Mouse (Mus musculus) hindbrain, embryonic 13.5 days (tissue): ENCODE data around the gene Il17rc. TPM values are rescaled to one million over a fixed set of nuclear protein-coding genes. Genes with fewer than 3 reads are reported as not detected.

Experiments
- ATAC-seq: fragments of 200-750 bp; cut with Nextera tagmentation; 2 replicates; pipeline ENCODE4 v1.8.0; 2017; ENCODE audit warnings: moderate TSS enrichment; ENCODE audit not compliant: low FRiP score
- H3K27ac ChIP-seq: fragments of 300-500 bp; sonication (generic); 2 replicates; pipeline ENCODE4 v1.5.1; 2015; ENCODE audit warnings: inconsistent platforms, mild to moderate bottlenecking, moderate library complexity
- H3K27me3 ChIP-seq: fragments of 300-500 bp; sonication (generic); 2 replicates; pipeline ENCODE4 v1.6.1; 2015; ENCODE audit warnings: mild to moderate bottlenecking, inconsistent platforms
- H3K36me3 ChIP-seq: fragments of 300-500 bp; sonication (generic); 2 replicates; pipeline ENCODE4 v1.6.1; 2015; ENCODE audit warnings: mild to moderate bottlenecking, inconsistent platforms
- H3K4me1 ChIP-seq: fragments of 300-500 bp; sonication (generic); replicated peaks from 2 replicates; pipeline ENCODE4 v1.6.1; 2015; ENCODE audit warnings: inconsistent platforms
- H3K4me2 ChIP-seq: fragments of 300-500 bp; sonication (generic); 2 replicates; pipeline ENCODE4 v1.6.1; 2015; ENCODE audit warnings: inconsistent platforms, mild to moderate bottlenecking, moderate library complexity
- H3K4me3 ChIP-seq: fragments of 300-500 bp; sonication (generic); 2 replicates; pipeline ENCODE4 v1.5.1; 2015; ENCODE audit warnings: mild to moderate bottlenecking, inconsistent platforms
- H3K9ac ChIP-seq: fragments of 300-500 bp; sonication (generic); 2 replicates; pipeline ENCODE4 v1.6.1; 2015; ENCODE audit warnings: mild to moderate bottlenecking, inconsistent platforms
- H3K9me3 ChIP-seq: fragments of 300-500 bp; sonication (generic); 2 replicates; pipeline ENCODE4 v1.6.1; 2016; ENCODE audit warnings: inconsistent platforms
- WGBS: fragments of 180-500 bp; shearing (Covaris S2); methylation state at CpG from one replicate; pipeline ENCODE4 v1.1.7; 2015; 5-methylcytosine and 5-hydroxymethylcytosine counted together
- polyA plus RNA-seq: library from polyadenylated mRNA; unstranded; fragments of >200 nt; fragmentation: Nextera tagmentation; extraction: Ambion mirVana; gene quantifications from 2 replicates; pipeline ENCODE4 v1.2.1, GENCODE M21; 2015

The Il17rc gene
- polyA plus RNA-seq, 1 experiment from 2014 or later, result 2.0 TPM

DNA sequence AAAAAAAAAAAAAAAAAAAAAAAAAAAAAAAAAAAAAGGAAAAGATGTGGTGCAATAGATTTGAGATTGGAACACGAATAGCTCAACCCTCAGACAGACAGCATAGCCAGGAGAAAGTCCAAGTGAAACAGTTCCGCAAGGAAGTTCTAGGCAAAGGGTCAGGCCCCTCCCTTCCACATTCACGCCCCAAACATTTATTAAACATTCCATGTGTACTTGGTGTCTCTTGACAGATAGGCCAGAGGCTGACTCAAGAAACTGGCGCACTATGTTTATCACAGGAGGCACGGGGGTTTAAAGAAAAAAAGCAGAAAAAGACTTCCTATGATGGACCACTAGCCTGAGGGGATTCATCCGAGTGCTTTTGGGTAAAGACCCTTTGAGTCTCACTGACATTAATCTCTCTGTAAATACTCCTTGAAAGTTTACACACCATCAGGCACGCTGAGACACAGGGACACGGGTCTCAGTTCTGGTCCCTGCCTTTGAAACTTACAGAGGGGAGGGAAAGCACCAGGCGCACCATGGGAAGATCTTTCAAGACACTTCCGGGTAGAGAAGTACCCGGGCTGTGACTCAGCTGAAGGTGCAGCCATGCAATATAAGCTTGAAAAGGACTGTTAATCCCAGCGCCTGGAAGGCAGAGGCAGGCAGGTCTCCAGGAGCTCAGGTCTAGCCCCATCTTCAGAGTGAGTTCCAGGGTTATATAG, 32.4 kb upstream of the Il17rc start:
- WGBS, result 66% methylated on average over 12 of the region's 12 CpGs
- no peaks in the 10 kb centered on the region for H3K36me3 ChIP-seq
- no peak overlapping the region for H3K4me3 ChIP-seq
- H3K27ac ChIP-seq, result no peak overlapping the region
- H3K4me1 ChIP-seq, result peaks cover 13% of the 10 kb centered on the region
- no peaks in the 10 kb centered on the region; the same call in 1 of the 2 replicates for H3K27me3 ChIP-seq
- H3K4me2 ChIP-seq, result no peak overlapping the region
- ATAC-seq, result no peak
- no peaks in the 10 kb centered on the region for H3K9me3 ChIP-seq
- H3K9ac ChIP-seq, result no peak overlapping the region

DNA sequence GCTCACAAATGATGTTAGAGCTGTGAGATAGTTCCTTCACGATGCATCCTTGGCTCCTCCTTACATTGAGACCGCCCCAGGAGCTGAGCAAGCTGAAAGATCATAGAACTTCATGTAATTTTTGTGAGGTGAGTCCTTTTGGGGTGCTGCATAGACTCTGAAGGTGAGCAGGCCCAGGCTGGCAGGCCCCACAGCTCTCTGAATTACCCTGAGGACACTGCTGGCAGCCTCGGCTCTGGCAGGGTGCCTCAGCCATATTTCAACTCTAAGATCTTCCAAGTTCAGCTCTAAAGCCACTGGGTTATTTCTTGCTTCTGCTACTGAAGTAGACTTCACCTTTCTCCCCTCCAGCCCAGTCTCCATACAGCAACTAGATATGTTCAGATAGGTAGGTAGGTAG, 30.5 kb upstream of the Il17rc start:
- no peak overlapping the region for H3K4me3 ChIP-seq
- H3K9ac ChIP-seq, result no peak overlapping the region
- H3K27me3 ChIP-seq, result no peaks in the 10 kb centered on the region; the same call in 1 of the 2 replicates
- 0 out of 2 replicates have a peak, but pooled peaks cover 3% of the 10 kb centered on the region for H3K36me3 ChIP-seq
- H3K27ac ChIP-seq, result no peak overlapping the region
- peaks cover 16% of the 10 kb centered on the region for H3K4me1 ChIP-seq
- no peaks in the 10 kb centered on the region for H3K9me3 ChIP-seq
- 84% methylated on average over 3 of the region's 3 CpGs for WGBS
- H3K4me2 ChIP-seq, result no peak overlapping the region
- no peak for ATAC-seq

DNA sequence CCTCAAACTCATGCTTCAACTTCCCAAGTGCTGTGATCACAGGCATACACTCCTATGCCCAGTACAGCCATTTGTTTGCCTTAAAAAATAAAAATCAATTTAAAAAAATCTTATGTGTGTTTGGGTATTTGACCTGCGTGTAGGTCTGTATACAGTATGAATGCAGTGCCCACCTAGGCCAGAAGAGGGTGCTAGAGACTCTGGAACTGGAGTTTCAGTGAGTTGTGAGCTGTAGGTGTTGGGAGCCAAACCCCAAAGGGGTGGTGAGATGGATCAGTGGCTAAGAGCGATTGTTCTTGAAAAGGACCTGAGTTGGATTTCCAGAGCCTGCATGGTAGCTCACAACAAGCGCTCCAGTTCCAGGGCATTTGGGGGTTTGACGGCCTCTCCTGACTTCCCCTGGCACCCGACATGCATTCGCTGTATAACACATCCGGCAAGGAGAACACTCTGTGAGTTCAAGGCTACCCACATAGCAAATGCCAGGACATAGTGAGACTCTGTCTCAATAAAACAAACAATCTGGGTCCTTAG, 30.0 kb upstream of the Il17rc start:
- no peak overlapping the region for H3K9ac ChIP-seq
- H3K4me3 ChIP-seq, result no peak overlapping the region
- no peaks in the 10 kb centered on the region; the same call in 1 of the 2 replicates for H3K27me3 ChIP-seq
- peaks cover 16% of the 10 kb centered on the region for H3K4me1 ChIP-seq
- peaks cover 4% of the 10 kb centered on the region; the same call in 1 of the 2 replicates for H3K36me3 ChIP-seq
- no peak for ATAC-seq
- no peak overlapping the region for H3K27ac ChIP-seq
- H3K9me3 ChIP-seq, result no peaks in the 10 kb centered on the region
- no peak overlapping the region for H3K4me2 ChIP-seq
- WGBS, result 49% methylated on average over 7 of the region's 7 CpGs

DNA sequence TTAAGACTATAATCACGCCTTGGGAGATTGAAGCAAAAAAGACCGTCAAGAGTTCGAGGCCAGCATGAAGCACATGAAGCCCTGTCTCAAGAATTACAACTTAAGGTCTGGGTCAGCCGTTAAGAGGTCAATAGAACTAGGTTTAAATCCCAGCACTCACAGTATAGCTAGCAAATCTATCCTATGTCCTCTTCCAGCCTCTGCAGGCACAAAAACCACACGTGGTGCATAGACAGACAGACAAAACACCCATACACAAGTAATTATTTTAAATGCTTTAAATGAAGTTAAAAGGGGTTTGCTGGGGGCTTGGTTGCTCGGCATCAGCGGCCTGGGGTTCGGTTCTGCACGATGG, 29.2 kb upstream of the Il17rc start:
- Histone ChIP-seq H3K9me3 (no peaks in the 10 kb centered on the region), H3K36me3 (peaks cover 11% of the 10 kb centered on the region), H3K4me3 (peak overlapping the region; percentile 94), H3K4me2 (peak overlapping the region; percentile 94), H3K27me3 (no peaks in the 10 kb centered on the region; the same call in 1 of the 2 replicates), H3K4me1 (peaks cover 16% of the 10 kb centered on the region), H3K9ac (peak overlapping the region; percentile 97), H3K27ac (peak overlapping the region; percentile 82)
- peak; percentile 62 for ATAC-seq
- 41% methylated on average over 9 of the region's 9 CpGs for WGBS

DNA sequence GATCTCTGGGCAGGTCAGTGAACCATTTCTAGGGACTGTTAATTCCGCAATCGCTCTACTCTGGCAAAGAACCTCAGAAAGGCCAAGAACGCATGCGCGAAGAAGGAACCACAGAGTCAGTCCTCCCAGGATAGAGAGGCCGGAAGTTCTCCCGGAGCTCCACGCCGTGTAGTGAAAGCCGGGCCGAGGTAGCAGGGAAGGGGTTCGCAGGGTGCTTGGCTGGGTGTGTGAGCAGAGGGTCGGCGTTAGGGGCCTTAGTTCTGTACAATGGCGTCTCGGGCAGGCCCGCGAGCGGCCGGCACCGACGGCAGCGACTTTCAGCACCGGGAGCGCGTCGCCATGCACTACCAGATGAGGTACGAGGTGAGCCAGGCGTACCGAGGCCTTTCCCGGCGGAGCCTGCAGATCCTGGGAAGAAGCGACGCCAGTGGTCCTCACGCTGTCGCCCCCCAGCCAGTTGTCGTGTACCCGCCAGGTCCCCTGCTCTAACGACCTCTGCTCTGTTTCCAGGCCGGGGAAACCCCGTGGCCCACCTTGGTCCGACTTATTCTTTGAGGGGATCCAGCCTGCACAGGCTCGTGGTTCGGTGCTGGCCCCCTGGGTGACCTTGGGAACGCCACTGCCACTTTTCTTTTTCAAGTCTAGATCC, 28.7 kb upstream of the Il17rc start, which contains the start of gene Jagn1:
Gene Jagn1 (plus strand): TSS at position 128 of the 649 bp plus-strand sequence.
- peak within 1 kb of the TSS; percentile 83 for H3K27ac ChIP-seq
- H3K27me3 ChIP-seq, result no peaks in the 10 kb centered on the region
- peak within 1 kb of the TSS; percentile 94 for H3K4me3 ChIP-seq
- ATAC-seq, result peak; percentile 93
- peaks cover 16% of the 10 kb centered on the region for H3K4me1 ChIP-seq
- peak within 1 kb of the TSS; percentile 97 for H3K9ac ChIP-seq
- peaks cover 16% of the 10 kb centered on the region for H3K36me3 ChIP-seq
- under 1% methylated on average over 45 of the region's 45 CpGs for WGBS
- H3K9me3 ChIP-seq, result no peaks in the 10 kb centered on the region
- H3K4me2 ChIP-seq, result peak within 1 kb of the TSS; percentile 94

DNA sequence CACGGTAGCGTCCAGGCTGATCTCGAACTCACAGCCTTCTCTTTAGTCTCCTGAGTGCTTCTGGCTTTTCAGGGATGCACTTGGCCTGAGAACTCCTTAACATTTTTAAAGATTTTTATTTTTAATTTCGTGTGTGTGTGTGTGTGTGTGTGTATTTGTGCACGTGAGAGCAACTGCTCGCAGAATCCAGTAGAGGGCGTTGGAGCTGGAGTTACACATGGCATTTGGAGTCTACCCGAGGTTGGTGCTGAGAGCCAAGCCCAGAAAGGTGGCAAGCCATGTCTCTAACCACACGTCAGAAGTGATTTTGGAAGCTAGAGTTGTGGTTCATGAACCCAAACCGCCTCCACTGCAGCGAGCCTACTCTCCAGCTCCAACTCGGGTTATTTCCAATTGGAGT, 28.1 kb upstream of the Il17rc start:
- WGBS, result 49% methylated on average over 12 of the region's 12 CpGs
- Histone ChIP-seq H3K4me2 (peak overlapping the region; percentile 94), H3K9me3 (no peaks in the 10 kb centered on the region), H3K9ac (peak overlapping the region; percentile 97), H3K4me3 (peak overlapping the region; percentile 94), H3K27ac (peak overlapping the region; percentile 83; the same call in 1 of the 2 replicates), H3K27me3 (no peaks in the 10 kb centered on the region), H3K4me1 (peaks cover 16% of the 10 kb centered on the region), H3K36me3 (peaks cover 22% of the 10 kb centered on the region)
- ATAC-seq, result no peak

DNA sequence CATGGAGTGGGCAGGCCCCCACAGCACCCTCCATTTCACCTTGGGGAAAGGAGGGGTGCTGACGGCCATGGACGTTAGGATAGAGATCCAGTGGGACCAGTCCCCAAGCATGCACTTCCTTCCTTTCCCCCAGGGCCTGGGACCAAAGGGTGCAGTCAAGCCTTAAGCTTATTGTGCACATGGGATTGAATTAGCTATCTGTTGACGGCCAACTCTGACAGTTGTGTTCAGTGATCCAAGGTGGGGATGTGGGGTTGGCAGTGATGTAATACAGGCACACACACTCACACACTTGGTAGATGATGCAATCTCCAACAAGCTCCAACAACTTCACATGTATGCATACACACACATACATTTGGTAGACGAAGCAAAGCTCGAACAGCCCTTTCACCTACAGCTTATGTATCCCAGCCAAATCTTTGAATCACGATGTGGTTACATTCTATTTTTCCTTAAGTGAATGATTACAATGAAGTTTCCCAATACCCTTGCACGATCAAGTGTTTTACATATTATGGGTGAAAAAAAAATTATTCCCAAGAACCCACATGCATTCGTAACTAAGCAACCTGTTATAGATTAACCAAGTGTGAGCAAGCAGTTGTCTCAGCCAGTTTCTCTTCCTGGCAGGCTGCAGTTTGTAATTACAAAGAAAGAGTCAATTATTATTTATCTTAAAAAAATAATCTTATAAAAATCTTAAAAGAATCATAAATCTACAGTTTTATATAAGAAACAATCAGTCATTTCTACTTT, 26.8 kb upstream of the Il17rc start:
- Histone ChIP-seq H3K4me3 (no peak overlapping the region), H3K4me1 (peaks cover 16% of the 10 kb centered on the region), H3K9me3 (no peaks in the 10 kb centered on the region), H3K27me3 (no peaks in the 10 kb centered on the region), H3K4me2 (no peak overlapping the region), H3K9ac (no peak overlapping the region), H3K27ac (no peak overlapping the region), H3K36me3 (peaks cover 33% of the 10 kb centered on the region)
- WGBS, result 73% methylated on average over 7 of the region's 8 CpGs
- ATAC-seq, result no peak

DNA sequence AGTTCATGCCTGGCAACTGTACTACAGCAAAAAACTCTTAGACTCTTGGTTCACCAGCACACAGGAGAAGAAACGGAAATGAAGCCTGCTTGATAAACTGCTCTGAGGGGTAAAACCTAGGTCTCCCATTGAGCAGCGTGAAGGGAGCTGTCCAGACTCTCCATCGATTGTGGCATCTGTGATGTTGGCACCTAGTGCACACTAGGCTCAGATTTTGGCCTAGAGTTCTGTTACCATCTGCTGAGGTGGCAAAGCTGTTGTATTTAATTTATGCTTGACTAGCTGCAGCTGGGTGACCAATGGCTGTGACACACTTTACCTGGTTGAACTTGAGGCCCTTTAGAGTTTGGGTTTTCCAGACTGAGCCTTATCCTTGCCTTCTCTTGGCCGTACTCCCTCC, 23.6 kb upstream of the Il17rc start:
- peaks cover 12% of the 10 kb centered on the region for H3K4me1 ChIP-seq
- no peaks in the 10 kb centered on the region for H3K9me3 ChIP-seq
- no peak overlapping the region for H3K4me2 ChIP-seq
- no peak overlapping the region for H3K4me3 ChIP-seq
- WGBS, result 94% methylated on average over 4 of the region's 4 CpGs
- no peak overlapping the region for H3K27ac ChIP-seq
- no peaks in the 10 kb centered on the region for H3K27me3 ChIP-seq
- H3K36me3 ChIP-seq, result peaks cover 33% of the 10 kb centered on the region
- ATAC-seq, result no peak
- H3K9ac ChIP-seq, result no peak overlapping the region

DNA sequence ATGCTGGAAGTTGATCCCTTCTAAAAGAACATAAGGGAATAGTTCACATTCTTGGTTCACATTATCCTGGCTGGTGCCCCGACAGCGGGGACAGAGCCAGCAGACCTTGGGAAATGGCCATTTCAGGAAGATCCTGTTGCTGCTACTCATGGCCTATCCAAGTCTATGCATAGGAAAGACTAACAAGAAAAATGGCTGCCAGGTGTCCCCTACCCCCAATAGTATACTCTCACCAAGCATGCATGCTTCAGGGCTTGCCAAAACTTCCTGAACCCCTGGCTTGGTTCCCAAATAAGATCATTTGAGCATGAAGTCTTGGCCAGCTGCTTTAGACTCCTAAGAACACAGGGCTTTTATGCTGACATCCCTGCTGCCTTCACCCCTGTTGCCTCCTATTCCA, 19.4 kb upstream of the Il17rc start:
- no peak overlapping the region for H3K9ac ChIP-seq
- ATAC-seq, result no peak
- no peaks in the 10 kb centered on the region for H3K4me1 ChIP-seq
- 89% methylated on average over 2 of the region's 2 CpGs for WGBS
- H3K4me3 ChIP-seq, result no peak overlapping the region
- no peak overlapping the region for H3K27ac ChIP-seq
- H3K27me3 ChIP-seq, result no peaks in the 10 kb centered on the region
- no peak overlapping the region for H3K4me2 ChIP-seq
- peaks cover 24% of the 10 kb centered on the region for H3K36me3 ChIP-seq
- no peaks in the 10 kb centered on the region for H3K9me3 ChIP-seq

DNA sequence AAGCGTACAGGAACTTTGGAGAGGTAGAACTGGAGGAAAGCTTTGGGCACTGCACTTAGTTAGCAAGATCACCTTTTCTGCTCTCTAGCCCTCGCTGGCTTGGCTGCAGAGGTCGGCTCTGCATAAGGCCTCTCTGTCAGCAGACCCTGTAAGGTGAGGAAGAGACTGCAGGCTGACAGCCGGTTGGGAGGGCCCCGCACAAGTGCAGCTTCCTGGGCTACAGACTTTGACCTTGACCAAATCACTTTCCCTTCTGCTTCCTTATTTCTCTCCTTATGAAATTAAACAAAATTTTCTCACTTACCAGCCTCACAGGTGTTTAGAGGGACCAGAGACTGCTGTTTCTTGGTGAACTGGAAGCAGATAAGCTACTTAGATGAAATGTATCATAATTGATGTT, 16.2 kb upstream of the Il17rc start:
- Histone ChIP-seq H3K9ac (no peak overlapping the region), H3K36me3 (no peaks in the 10 kb centered on the region), H3K27ac (no peak overlapping the region), H3K27me3 (0 out of 2 replicates have a peak, but pooled peaks cover 4% of the 10 kb centered on the region), H3K9me3 (no peaks in the 10 kb centered on the region), H3K4me1 (no peaks in the 10 kb centered on the region), H3K4me3 (no peak overlapping the region), H3K4me2 (no peak overlapping the region)
- no peak for ATAC-seq
- 74% methylated on average over 5 of the region's 5 CpGs for WGBS

DNA sequence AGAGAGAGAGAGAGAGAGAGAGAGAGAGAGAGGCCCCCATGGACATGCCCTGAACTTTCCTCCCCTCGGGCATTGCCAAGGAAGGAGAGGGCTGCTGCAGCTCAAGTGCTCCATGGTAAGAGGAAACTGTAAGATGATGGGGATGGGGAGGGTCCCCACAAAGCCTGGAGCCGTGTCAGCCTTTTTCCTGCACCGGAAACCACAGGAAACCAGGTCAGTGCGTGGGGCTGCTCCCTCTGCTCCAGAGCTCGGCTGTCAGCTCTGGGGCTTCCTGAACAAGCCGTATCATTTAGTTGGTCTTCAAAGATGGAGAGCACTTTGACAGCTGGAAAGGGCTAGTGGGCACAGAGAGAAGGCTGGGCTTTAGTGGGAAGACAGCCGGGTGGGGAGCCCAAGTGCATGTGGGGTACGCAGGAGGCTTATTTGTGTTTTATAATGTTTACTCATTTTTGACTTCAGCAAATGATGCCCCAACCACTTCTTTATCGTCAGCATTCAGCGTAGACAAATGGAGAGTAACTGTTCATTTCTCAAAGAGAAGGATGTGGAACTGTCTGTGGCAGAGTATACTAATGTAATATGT, 13.2 kb upstream of the Il17rc start, which contains the start of gene Il17re:
Gene Il17re (plus strand): TSS at position 533 of the 583 bp plus-strand sequence.
- no peak within 1 kb of the TSS for H3K4me3 ChIP-seq
- H3K4me1 ChIP-seq, result no peaks in the 10 kb centered on the region
- no peaks in the 10 kb centered on the region for H3K36me3 ChIP-seq
- WGBS, result 77% methylated on average over 10 of the region's 10 CpGs
- no peaks in the 10 kb centered on the region for H3K9me3 ChIP-seq
- H3K27me3 ChIP-seq, result 0 out of 2 replicates have a peak, but pooled peaks cover 13% of the 10 kb centered on the region
- H3K9ac ChIP-seq, result no peak within 1 kb of the TSS
- H3K27ac ChIP-seq, result no peak within 1 kb of the TSS
- no peak for ATAC-seq
- no peak within 1 kb of the TSS for H3K4me2 ChIP-seq

DNA sequence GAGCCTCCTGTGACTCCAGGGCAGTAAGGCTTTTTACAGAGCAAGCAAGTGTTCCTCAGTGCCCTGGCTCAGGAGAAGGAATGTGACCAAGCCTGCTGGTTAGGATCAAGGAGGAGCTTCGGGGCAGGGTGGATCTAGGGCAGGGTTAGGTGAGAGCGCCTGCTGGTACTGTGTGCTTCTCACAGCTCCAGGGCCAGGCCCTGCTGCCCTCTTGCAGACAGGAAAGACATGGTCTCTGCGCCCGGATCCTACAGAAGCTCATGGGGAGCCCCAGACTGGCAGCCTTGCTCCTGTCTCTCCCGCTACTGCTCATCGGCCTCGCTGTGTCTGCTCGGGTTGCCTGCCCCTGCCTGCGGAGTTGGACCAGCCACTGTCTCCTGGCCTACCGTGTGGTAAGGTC, 12.6 kb upstream of the Il17rc start:
- Histone ChIP-seq H3K4me1 (no peaks in the 10 kb centered on the region), H3K27me3 (0 out of 2 replicates have a peak, but pooled peaks cover 13% of the 10 kb centered on the region), H3K27ac (no peak overlapping the region), H3K4me2 (no peak overlapping the region), H3K4me3 (no peak overlapping the region), H3K9me3 (no peaks in the 10 kb centered on the region), H3K9ac (no peak overlapping the region), H3K36me3 (no peaks in the 10 kb centered on the region)
- WGBS, result 59% methylated on average over 10 of the region's 10 CpGs
- ATAC-seq, result no peak
